Mouse (Mus musculus) lung, adult 2 months (tissue): ENCODE data around the gene Igtp.

Experiments used
- CTCF ChIP-seq: fragments of 200-500 bp; IDR thresholded peaks from 2 replicates; pipeline ENCODE4 v1.5.1; 2011; ENCODE audit warnings: mild to moderate bottlenecking, low read length, control low read depth; ENCODE audit not compliant: insufficient read depth
- POLR2A ChIP-seq: fragments of 200-500 bp; IDR thresholded peaks from 2 replicates; pipeline ENCODE4 v1.6.1; 2011; ENCODE audit warnings: low read depth, mild to moderate bottlenecking, control low read depth, low read length, borderline replicate concordance; ENCODE audit errors: extremely low read depth

DNA sequence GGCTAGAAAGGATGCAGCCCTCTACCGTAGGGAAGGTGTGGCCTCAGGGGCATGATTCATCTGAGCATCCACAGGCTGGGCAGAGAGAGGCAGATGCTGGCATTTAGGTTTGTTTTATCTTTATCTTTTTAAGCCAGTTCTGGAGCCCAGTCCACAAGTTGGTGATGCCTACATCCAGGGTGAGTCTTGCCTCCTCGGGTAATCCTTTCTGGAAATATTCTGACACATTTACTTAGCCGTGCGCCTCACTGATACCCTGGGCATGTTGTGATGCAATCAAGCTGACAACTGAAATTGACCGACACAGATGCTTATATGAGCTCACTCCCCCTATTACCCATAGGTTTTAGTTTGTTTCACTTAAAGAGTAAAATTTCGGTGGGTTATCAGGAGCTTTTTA lies 17.5 kb downstream of the Igtp start:
- TF ChIP-seq CTCF: no peak
- no peak for TF ChIP-seq POLR2A
